Mouse (Mus musculus) urinary bladder, postnatal 10 days (tissue): ENCODE results near the gene Pcnx4.

Experiments
- DNase-seq: peaks from one replicate; pipeline ENCODE4 v3.0.0; 2022; ENCODE audit warnings: low spot score

Gene Pcnx4

DNA sequence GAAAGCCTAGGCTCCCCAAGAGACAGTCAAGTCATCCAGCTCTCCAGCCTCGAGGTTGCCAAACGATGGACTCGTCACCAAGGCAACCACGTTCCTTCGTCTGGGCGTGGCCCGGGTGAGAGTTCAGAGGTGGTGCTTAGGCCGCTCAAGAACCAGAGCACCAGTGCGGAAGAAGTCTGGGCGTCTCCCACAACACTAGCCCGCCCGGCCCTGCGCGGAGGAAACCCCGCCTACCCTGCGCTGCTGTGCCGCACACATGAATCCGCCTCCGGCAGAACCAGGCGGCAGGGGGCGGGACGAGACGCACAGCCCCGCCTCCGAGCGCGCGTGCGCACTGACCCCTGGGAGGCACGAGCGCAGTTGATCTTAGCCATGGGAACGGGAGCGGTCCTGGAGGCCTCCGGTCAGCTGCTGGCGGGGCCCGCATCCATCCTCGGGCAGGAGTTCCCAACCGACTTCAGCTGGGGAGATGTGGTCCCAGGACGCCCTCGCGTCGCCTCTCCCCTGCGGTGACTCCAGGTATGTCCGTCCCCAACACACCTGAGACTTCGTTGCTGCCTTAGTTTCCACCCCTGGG is at the start of gene Pcnx4:
Gene Pcnx4, plus strand, starts transcription at position 363 of the 577 bp plus-strand sequence.
- peak; percentile 78 for DNase-seq

DNA sequence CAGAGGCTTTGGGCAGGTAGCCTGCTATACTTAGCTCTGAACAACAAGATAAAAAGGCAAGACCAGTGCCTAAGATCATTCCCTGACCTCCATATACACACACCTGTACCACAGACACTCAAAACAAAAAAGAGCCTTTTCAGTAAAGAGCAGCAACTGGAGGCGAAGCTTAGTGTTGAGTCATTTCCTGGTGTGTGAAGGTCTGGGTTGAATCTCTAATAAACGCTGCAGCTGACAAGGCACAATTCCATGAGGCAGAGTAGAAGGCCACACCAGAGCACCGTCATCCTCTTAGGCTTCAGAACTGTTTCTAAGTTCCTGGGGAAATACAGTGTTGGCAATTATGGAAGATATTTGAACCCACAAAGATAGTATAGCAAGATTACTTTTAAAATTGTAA is 48.7 kb upstream of the Pcnx4 start:
- DNase-seq, result no peak

DNA sequence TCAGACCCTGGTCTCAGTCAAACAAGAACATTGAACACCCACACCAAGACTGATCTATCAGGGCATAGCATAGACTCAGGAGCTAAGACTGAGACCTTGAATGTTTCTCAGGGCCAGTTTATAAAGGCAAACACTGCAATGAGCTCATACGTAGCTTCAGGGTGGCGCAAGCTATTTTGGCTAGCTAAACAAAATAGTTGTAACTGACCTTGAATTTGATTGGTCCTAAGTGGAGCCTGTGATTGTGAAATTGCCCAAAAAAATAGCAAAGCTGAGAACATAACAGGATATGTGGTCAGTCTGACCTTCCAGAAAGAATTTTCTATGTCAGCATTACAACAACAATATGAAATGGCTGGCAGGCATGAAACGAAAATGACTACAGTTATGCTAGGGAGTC is 46.2 kb upstream of the Pcnx4 start:
- no peak for DNase-seq

DNA sequence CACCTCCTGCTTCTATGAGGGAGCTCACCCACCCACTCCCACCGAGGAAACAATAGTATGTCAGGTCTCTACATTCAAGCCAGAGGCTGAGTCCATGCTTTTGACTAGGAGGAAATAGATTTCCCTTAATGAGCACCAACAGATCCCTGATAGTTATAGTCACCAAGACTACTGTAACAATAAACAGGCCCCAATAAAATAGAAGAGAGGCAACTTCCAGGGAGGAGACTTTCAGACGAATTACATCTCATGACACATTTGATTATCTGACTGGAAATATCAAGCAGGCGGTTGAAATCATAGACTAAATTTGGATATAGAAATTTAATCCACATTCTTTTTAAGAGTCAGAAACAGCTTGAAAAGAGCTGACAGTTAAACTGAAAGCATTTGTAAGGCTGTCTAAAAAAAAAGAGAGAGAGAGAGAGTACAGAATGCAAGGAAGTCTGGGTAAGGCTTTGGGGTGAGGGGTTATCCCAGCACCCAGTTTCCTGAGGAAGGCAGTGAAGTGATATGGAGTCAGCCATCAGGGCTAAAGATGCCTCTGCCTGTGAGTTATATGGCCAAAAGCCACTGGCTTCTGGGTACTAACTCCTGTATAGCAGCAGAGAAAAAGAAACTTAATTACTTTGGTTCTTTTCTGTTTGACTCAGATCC is 45.0 kb upstream of the Pcnx4 start:
- DNase-seq, result no peak

DNA sequence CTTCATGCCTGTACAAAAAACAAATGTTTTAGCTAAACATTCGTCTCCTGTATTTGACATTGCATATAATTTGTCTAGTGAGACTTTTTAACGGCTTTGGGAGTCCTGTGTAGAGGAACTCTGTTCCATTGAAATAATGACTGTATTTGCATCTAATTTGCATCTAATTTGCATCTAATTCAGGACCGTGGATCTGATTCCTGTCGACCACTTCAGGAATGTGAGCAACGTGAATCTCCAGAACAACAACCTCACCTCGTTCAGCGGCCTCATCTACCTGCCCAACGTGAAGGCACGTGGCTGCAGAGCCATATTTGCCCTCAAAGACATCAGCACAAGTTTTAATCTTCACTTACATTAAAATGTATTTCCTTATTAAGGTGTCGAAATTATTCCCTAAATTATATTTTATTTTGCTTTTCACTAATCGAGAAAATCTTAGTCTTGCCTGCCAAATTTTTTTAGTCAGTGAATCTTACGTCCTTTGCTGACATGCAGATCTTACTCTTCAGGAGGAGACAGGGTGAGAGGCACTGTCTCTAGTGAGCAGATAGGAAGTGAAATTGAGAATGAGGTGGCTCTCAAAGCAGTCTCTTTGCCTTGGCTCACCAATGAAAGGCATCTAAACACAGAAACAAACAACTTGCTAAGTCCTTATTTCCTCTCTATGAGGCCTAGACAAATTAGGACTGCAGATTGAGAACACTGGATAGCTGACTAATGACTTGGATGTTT is 39.1 kb upstream of the Pcnx4 start:
- DNase-seq, result no peak

DNA sequence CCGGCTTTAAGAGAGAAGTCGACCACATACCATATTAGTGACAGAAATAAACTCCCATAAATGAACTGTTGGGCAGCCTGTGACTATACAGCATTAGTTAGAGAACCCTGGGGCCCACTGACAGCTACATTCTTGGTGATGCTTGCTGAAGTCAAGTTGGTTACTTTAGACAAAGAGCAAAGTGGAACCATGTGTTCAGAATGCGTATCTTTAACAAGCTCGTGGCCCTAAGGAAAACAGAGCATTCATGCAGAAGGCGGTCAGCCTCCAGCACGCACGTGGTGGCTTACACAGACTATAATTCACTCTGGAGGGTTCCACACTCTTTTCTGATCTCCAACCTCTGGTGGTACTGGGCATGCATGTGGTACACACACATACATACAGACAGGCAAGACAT is 26.6 kb upstream of the Pcnx4 start:
- DNase-seq, result no peak

DNA sequence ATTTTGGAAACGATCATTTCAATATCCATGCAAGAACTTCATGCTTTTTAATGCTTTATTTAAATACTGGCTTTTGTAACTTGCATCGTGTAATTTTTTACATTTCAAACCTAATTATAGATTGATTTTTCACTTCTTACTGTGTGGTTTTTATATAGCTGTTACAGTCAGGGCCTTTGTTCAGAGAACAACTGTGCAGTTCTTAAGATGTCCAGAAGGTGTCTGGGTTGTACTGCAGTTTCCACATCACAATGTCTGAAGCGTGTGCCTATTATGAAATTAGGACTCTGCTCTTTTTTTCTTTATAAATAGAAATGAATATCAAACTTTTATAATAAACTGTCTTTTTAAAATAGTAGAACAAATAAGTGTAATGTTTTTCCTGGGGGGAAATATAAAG is 20.7 kb upstream of the Pcnx4 start:
- no peak for DNase-seq

DNA sequence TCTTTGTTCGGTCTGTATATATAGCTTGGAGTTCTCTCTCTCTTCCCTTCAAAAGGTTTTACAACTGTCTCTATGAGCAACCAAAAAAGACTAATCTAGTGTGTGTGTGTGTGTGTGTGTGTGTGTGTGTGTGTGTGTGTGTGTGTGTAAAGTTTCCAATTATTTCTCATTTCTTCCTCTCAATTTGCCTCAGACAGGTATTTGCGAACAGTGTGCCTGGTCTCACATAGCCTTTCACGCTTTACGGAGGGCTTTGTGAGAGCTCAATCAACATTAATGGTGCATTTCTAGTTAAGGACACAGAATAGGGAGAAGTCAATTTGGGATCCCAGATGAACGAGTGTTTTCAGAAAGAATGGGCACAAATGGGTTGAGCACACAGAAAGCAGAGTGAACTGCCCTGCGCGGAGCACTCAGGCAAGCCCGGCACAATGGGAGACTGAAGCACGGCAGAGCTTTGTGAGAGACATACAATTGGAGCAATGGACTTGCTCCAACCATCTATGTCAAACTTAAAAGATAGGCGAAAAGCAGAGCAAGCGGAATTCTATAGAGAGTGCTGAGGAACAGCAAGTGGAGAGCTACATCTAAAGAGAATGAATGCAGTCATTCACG is 18.0 kb upstream of the Pcnx4 start:
- no peak for DNase-seq

DNA sequence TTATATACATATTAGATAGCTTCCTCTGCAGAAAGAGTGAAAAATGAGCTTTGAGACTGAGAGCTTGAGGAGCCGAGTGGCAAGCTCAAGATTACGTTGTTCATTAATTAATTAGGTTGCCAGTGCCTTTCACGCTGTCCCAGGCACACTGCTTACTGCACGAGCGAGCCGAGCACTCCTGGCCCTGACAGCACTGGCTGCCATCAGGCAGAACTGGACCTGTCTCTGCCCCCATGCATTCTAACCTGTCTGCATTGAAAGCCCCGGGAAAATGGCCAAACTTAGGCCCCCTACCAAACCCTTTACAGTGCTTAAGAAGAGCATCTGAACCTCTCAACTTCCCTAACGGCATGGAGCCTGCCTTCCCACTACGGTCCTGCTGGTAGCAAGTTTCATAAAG is 16.8 kb upstream of the Pcnx4 start:
- no peak for DNase-seq

DNA sequence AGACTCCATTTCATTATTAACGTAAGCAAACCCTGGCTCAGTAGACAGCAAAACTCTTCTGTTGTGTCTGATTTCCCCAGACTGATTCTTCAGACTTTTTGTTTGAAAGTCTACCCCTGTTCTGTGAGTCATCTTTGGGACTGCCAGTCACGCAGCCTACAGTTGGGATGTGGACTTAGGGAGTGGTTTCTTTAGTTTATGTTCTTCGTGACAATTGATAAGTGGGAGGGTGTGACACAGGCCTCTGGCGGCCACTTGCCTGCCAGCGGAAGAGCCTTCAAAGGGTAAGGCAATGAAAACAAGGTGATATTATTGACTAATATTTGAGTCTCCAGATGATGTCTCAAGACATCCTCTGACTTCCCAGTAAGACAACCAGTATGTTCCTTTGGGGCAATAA is 16.3 kb upstream of the Pcnx4 start:
- DNase-seq, result no peak

DNA sequence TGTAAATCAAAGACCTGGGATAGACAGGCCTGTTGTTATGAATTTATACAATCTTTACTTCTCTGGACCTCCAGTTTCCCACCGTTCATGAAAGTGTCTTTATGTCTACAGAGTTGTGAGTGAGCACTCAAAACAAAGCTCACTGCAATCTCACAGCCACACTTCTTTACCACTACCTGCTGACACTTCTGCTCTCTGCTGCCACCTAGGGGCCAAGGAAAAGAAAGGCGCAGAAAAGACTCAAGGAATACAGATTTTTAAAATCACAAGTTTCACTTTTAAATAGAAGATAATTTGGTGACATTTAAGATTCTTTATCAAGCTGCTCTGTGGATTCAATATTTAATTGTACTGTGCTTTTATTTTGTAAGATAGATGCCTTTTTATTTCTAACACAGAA is 15.5 kb upstream of the Pcnx4 start:
- no peak for DNase-seq

DNA sequence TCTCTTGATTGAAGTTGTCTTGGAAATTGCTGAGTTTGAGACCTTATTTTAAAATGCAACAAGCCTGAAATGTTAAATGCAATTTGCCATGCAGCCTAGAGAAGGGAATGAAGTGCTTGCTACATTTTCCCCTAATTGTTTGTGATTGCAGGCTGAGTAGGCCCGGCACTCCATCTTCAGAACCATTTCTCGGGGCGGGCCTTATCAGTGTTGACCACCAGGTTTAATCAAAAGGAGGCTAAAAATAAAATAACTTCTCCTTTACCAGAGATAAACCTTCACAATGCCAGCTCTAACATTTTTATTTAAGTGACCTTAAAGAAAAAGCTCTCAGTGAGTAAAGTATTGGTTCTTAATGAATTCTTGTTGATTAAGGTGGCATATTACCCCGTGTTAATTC is 10.6 kb upstream of the Pcnx4 start:
- DNase-seq, result no peak

DNA sequence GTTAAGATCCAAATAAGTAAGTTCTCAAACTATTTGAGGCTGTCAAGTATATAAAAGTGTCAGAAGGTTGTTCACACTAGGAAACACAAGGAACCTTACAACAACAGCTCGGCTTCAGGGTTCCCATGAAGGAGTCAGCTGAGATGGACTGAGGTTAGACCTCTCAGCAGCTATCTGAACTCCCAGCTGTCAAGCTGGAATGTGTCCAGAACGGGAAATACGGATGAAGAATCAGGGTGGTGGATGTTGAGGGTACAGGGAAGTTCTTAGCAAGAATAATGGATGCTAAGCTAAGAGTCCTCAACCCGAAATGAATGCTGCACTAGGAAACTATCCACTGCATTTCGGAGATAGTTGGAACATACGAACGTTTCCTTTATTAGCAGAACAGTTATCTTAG is 3.9 kb upstream of the Pcnx4 start:
- no peak for DNase-seq

DNA sequence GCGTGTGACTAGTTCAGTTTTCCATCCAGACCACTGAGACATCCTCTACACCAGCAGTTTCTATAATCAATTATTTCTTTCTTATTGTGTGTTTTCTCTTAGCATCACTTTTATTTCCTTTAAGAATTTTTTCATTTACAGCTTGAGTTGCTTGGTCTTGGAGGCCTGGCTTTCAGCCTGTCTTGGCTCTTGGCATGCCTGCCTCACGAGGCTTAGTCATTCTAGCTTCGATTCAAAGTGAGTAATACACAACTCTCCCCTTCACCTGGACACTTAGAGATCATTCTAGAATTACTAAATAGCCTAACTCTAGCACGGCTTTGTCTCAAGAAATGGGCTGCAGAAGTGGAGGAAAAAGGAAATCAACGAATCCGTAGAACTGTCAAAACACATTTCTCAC is 2.2 kb upstream of the Pcnx4 start:
- no peak for DNase-seq

DNA sequence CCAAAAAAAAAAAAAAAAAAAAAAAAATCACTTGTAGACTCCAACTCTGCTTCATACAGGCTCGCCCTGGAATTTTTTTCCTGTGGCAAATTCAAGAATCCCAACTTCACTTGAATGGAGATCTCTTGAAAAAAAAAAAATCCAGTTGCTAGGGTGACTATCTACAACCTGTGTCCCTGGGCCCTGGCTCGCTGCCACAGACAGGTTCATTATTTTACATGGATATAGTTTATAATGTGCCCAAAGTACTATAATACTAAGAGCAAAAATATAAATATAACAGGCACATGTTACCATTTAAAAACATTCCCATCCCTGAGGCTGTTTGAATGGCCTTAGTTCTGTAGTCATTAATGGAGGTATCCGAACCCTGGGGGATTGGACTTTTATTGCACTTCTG is 584 bp upstream of the Pcnx4 start:
- DNase-seq, result no peak

DNA sequence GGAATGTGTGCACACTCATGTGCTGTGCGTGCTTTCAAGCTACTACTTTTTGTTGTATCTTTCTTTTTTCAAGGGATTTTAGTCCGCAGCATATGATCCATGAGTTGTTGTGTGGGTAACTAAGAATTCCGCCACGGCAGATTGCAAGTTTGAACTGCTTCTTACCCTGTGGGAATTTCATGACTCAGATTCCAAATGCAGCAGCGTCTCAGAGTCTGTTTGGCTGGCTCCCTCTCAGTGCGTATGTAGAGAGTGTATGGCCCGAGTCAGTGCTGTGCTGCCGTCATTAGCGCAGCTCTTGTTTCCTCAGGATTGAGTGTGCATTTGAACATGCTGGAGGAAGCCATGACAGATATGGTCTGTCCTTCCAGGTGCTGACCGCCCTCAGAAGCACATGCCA is 2.4 kb downstream of the Pcnx4 start:
- DNase-seq, result no peak

DNA sequence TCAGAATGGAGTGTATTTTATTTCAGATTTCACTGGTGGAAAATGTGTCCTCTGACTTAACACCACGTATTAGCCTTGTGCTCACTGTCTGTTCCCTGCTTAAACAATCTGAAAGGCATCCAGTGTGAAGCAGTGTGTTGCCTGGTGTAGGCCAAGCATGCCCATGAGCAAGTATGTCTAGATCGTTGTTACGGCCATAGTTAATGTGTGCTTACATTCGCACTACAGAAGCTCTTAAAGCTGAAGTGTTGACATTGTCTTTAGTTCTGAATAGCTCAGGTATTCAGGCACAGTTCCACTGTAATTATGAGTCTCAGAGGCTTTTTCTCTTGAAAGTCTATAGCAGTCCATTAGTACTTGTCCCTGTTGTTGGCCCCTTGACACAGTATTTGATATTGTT is 18.2 kb downstream of the Pcnx4 start:
- no peak for DNase-seq

DNA sequence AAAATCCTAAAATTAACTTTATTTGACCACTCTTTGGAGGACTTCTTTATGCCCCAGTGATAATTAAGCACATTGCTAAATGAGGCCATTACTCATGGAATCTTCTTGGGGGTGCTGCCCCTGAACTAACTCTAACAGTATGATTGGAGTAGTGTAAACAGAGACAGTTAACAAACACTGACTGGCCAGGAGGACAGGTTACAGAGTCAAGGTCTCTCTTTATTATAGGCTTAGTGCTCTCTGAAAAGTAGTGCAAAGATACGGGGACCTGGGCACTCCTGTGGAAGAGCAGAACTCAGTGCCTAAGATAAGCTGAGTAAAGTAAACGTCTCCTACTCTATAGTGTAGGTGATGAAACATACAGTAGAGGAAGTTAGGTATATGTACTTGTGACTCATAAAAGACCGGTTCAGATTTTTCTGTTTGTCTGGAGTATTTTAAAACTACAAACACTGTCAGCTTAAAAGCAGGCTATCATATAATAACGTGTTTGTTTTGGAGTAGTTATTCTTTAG is 28.2 kb downstream of the Pcnx4 start:
- DNase-seq, result no peak

DNA sequence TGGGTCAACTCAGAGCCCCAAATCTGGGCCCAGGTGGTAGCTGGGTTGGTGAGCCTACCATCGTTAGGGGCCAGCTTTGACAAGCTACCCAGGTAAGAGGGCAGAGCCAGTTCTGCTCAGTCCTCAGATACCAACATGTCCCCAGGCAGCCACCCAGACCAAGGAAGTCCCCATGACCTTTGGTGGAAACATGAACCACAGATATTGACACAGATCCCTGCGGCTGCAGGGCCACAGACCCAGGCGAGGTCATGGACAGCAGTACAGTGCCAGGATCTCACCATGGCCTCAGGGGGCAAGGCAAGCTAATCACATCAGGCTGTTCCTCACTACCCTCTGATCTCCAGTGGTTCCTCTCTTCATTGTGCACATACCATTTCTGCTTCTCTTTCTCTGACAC is 45.8 kb downstream of the Pcnx4 start:
- DNase-seq, result no peak

DNA sequence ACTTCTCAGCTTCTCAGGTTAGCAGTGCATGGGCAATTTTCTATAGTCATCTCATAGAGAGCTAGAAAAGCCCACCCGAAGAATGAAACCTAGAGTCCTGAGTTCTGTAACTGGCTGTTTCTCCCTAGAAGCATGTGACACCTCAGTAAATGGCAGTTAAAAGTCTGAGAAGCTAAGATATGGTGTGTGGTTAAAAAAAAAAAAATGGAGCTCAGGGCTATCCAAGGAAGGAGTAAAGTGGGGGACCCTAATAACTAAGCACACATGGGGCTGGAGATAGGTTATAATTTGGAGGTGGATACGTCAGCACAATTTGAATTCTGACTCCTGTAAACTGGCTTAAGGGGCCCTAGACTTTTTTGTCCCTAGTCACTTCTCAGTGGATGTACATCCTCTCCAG is 46.9 kb downstream of the Pcnx4 start:
- no peak for DNase-seq

DNA sequence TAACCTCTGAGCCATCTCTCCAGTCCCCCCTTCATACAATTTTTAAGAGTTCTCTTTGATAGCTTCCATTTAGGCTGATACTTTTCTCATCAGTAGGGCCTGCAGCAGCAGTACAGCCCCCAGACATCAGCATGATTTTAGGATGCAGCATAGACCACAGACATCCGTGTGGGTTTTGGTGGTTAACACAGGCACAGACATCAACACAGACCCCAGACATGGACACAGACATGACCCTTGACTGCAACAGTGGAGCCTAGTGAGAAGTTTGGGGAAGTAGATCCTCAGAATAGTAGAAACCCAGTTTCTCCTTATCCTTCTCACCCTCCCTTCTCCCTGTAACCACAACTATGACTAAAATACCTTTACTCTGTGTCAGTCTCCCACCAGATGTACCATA is 49.2 kb downstream of the Pcnx4 start:
- DNase-seq, result no peak

DNA sequence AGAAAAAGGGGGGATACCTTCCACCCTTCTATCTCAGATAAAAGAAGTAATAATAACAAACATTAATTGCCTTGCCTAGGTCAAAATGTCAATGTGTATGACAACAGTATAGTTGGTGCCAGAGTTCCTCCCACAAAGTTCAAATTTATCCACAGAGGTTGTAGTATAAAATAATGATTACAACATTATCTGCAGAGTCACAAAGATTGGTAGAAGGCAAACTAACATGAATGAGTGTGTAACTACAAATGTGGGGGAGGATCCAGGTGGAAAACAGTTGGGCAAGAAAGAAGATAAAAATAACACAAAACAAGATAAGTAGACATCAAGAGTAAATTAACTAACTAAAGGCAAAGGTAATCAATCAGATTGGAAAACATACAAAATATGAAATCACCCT is 56.8 kb downstream of the Pcnx4 start:
- DNase-seq, result no peak

DNA sequence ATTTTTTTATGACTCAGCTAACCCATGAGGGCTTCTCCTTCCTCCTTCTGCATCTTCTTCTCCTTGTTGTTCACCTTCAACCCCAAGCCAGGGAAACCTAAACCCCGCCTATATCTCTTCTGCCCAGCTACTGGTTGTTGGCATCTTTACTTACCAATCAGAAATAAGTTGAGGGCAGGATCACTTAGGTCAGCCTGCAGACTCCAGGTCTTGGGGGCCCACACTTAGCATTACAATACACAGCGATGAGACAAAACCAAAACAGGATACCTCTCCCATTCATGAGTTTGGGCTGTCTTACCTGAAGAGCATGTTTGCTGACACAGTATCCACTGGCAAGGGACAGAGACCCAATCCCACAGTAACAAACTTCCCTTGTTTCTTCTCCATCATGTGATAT is 57.8 kb downstream of the Pcnx4 start:
- no peak for DNase-seq
